Mouse (Mus musculus): ENCODE data around the gene BC107364. TPM values are rescaled to one million over a fixed set of nuclear protein-coding genes. Genes with fewer than 3 reads are reported as not detected.
"Not testable (repeated sequence)": the region's sequence is repeated elsewhere in the genome, so short reads cannot be mapped to it uniquely, and the experiment has no call there.

BC107364 gene
- total RNA-seq, 2 experiments from 2014 or later: not detected

- intact Hi-C loops (cut with DNase I): no loop called here
- DNase-seq (ENCODE audit: low spot score in 2 of 2): no peak
Measured at GRCm38 (mm10) chr3:96396857-96397256, 55.2 kb downstream of the BC107364 start.

- intact Hi-C loops (cut with DNase I); DNase-seq (ENCODE audit: low spot score in 2 of 2): not testable (repeated sequence)
Measured at GRCm38 (mm10) chr3:96387202-96387601, 64.9 kb downstream of the BC107364 start.

Other genes starting within 250 kb of the BC107364 start
- 10 to 100 TPM; 15.6 to 16.9 TPM for gene Bola1, start 232.6 kb downstream of the BC107364 start, total RNA-seq (2021)
- gene Hist2h2ab, start 232.4 kb downstream of the BC107364 start, total RNA-seq (2021): 1 to 10 TPM; 4.8 to 8.9 TPM
- 10 to 100 TPM; 18.3 to 24.3 TPM for gene Hist2h2ac, start 231.4 kb downstream of the BC107364 start, total RNA-seq (2021)
- 1 to 10 TPM; 5.4 to 5.9 TPM for gene Hist2h2be, start 231.2 kb downstream of the BC107364 start, total RNA-seq (2021)
- gene Hist2h3c2, start 213.2 kb downstream of the BC107364 start, total RNA-seq (2021): 1 to 10 TPM; 5.6 to 7.5 TPM
- 100 to 1,000 TPM; 158 to 179 TPM for gene Hist2h2aa2, start 212.0 kb downstream of the BC107364 start, total RNA-seq (2021)
- 1 to 10 TPM; 6.9 to 9.0 TPM for gene Hist2h2aa1, start 206.8 kb downstream of the BC107364 start, total RNA-seq (2021)
- not detected for gene Hist2h3c1, start 205.6 kb downstream of the BC107364 start, total RNA-seq (2021)
- gene Hist2h4, start 189.0 kb downstream of the BC107364 start, total RNA-seq (2021): 10 to 100 TPM; 25.6 to 30.9 TPM
- gene Hist2h3b, start 183.7 kb downstream of the BC107364 start, total RNA-seq (2021): 10 to 100 TPM; 41.5 to 49.1 TPM
- 100 to 1,000 TPM; 102 to 120 TPM for gene Hist2h2bb, start 182.6 kb downstream of the BC107364 start, total RNA-seq (2021)
- gene Fcgr1, start 158.3 kb downstream of the BC107364 start, total RNA-seq (2021): 1 to 10 TPM; 2.3 to 2.8 TPM
- gene Hfe2, start 72.9 kb upstream of the BC107364 start, total RNA-seq (2021): 1 to 10 TPM in 1 of 2 experiments, under 1 TPM in 1; 0.85 to 1.4 TPM
- gene Txnip, start 105.7 kb upstream of the BC107364 start, total RNA-seq (2021): 10 to 100 TPM; 18.3 to 18.5 TPM
- not detected for gene Gm16253, start 124.7 kb upstream of the BC107364 start, total RNA-seq (2021)
- gene Polr3gl, start 141.9 kb upstream of the BC107364 start, total RNA-seq (2021): 10 to 100 TPM; 20.7 to 21.2 TPM
- gene Ankrd34a, start 144.3 kb upstream of the BC107364 start, total RNA-seq (2021): 10 to 100 TPM; 73.5 to 74.2 TPM
- 10 to 100 TPM; 18.6 to 20.5 TPM for gene Lix1l, start 148.8 kb upstream of the BC107364 start, total RNA-seq (2021)
- 10 to 100 TPM; 34.2 to 46.3 TPM for gene Rbm8a, start 177.6 kb upstream of the BC107364 start, total RNA-seq (2021)
- 10 to 100 TPM; 51.6 to 53.3 TPM for gene Pex11b, start 183.1 kb upstream of the BC107364 start, total RNA-seq (2021)
- under 1 TPM; 0.28 to 0.34 TPM for gene Gm42957, start 183.2 kb upstream of the BC107364 start, total RNA-seq (2021)
- 1 to 10 TPM; 2.3 to 3.5 TPM for gene Itga10, start 193.3 kb upstream of the BC107364 start, total RNA-seq (2021)
- 1 to 10 TPM; 6.8 to 7.0 TPM for gene Ankrd35, start 217.8 kb upstream of the BC107364 start, total RNA-seq (2021)
- gene Pias3, start 244.1 kb upstream of the BC107364 start, total RNA-seq (2021): 10 to 100 TPM; 23.4 to 24.5 TPM

Data from left cerebral cortex, postnatal 25 days (tissue).